Mouse (Mus musculus) stomach, embryonic 16.5 days (tissue): Measurements from ENCODE around the gene Mycbp. TPM values are rescaled to one million over a fixed set of nuclear protein-coding genes. Genes with fewer than 3 reads are reported as not detected.
"Not testable (repeated sequence)": the region's sequence is repeated elsewhere in the genome, so short reads cannot be mapped to it uniquely, and the experiment has no call there.

ENCODE experiments used
- ATAC-seq: fragments of 200-750 bp; cut with Nextera tagmentation; 2 replicates; pipeline ENCODE4 v1.8.0; 2017; ENCODE audit warnings: moderate number of reproducible peaks, moderate TSS enrichment; ENCODE audit not compliant: insufficient read depth, low FRiP score
- H3K27ac ChIP-seq: fragments of 300-500 bp; sonication (generic); 2 replicates; pipeline ENCODE4 v1.5.1; 2014; ENCODE audit warnings: low read length
- H3K27me3 ChIP-seq: fragments of 300-500 bp; sonication (generic); 2 replicates; pipeline ENCODE4 v1.6.1; 2014; ENCODE audit warnings: low read length, control low read depth, mixed read lengths; ENCODE audit not compliant: control insufficient read depth, insufficient read depth
- H3K36me3 ChIP-seq: fragments of 300-500 bp; sonication (generic); 2 replicates; pipeline ENCODE4 v1.6.1; 2014; ENCODE audit warnings: low read length; ENCODE audit not compliant: control insufficient read depth, insufficient read depth
- H3K4me1 ChIP-seq: fragments of 300-500 bp; sonication (generic); 2 replicates; pipeline ENCODE4 v1.6.1; 2014; ENCODE audit warnings: low read length, control low read depth, mixed read lengths; ENCODE audit not compliant: control insufficient read depth, insufficient read depth
- H3K4me2 ChIP-seq: fragments of 300-500 bp; sonication (generic); 2 replicates; pipeline ENCODE4 v1.6.1; 2014; ENCODE audit warnings: low read depth, low read length, mixed read lengths
- H3K4me3 ChIP-seq: fragments of 300-500 bp; sonication (generic); replicated peaks from 2 replicates; pipeline ENCODE4 v1.5.1; 2014; ENCODE audit warnings: mild to moderate bottlenecking, low read length
- H3K9ac ChIP-seq: fragments of 300-500 bp; sonication (generic); 2 replicates; pipeline ENCODE4 v1.6.1; 2014; ENCODE audit warnings: low read length
- H3K9me3 ChIP-seq: fragments of 300-500 bp; sonication (generic); replicated peaks from 2 replicates; pipeline ENCODE4 v1.6.1; 2016; ENCODE audit warnings: low read length, control low read depth; ENCODE audit not compliant: control insufficient read depth
- WGBS: fragments of 180-500 bp; shearing (Covaris S2); extraction: QIAGEN DNeasy Blood & Tissue Kit; methylation state at CpG from one replicate; pipeline ENCODE4 v1.1.7; 2014; 5-methylcytosine and 5-hydroxymethylcytosine counted together
- polyA plus RNA-seq: library from polyadenylated mRNA; unstranded; fragments of >200 nt; fragmentation: Nextera tagmentation; extraction: Ambion mirVana; gene quantifications from 2 replicates; pipeline ENCODE4 v1.2.1, GENCODE M21; 2015

Gene Mycbp
- polyA plus RNA-seq, 1 experiment from 2014 or later = 88.2 TPM

DNA sequence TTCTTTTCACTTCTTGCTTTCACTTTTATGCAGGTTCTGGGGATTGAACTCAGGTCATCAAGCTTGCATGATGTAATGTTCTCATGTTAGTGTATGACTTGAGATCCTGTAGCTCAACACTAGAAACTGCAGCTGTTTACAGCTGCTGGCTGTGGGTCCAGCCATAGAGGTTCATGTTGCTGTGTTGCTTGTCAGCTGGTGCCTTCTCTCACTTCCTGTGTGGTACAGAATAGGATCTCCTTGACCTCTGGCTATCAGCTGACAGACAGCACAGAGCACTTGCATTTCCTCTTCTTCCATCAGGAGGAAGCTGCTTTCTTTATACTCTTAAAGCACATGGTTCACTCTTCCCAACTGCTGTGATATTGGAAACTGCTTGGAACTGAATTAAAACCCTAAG, 23.3 kb downstream of the Mycbp start:
- Histone ChIP-seq H3K4me2 (no peak overlapping the region), H3K27me3 (no peaks in the 10 kb centered on the region), H3K27ac (no peak overlapping the region), H3K9me3 (no peaks in the 10 kb centered on the region), H3K4me1 (no peaks in the 10 kb centered on the region), H3K9ac (no peak overlapping the region), H3K36me3 (peaks cover 44% of the 10 kb centered on the region), H3K4me3 (no peak overlapping the region)
- no peak for ATAC-seq

DNA sequence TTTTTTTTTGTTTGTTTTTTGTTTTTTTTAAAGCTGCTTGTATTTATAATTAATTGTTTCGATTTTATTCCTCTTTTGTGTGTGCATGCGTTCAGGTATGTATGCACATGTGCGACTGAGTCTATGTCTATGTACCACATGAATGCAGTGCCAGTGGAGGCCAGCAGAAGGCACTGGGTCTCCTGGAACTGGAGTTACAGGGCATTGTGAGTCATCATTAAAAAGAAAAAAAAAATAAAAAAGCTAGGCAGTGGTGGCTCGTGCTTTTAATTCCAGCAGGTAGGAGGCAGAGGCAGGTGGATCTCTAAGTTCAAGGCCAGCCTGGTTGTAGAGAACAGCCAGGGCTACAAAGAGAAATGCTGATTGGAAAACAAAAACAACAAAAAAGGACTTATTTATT, 25.4 kb downstream of the Mycbp start:
- 90% methylated on average over 4 of the region's 4 CpGs for WGBS
- Histone ChIP-seq H3K9ac (no peak overlapping the region), H3K4me3 (no peak overlapping the region), H3K27ac (no peak overlapping the region), H3K36me3 (peaks cover 42% of the 10 kb centered on the region), H3K4me1 (no peaks in the 10 kb centered on the region), H3K9me3 (no peaks in the 10 kb centered on the region), H3K27me3 (no peaks in the 10 kb centered on the region), H3K4me2 (no peak overlapping the region)
- no peak for ATAC-seq

DNA sequence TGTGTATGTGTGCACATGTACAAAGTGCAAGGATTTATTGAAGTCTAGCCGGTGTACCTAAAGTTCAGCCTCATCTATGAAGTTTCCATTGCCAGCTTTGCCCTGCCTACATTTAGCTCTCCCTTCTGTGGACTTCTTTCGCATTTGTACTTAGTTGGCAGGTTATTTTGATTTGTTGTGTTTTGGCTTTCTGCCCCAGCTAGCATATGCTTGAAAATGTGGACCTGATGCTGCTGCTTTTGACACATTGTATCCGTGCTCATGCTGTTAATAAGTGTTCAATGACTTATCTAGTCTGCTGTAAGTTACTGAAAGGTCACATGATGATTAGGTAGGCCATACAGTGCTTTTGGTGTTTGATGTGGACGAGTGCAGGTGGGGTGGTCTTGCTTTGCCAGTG, 29.7 kb downstream of the Mycbp start:
- Histone ChIP-seq H3K4me1 (no peaks in the 10 kb centered on the region), H3K9ac (no peak overlapping the region), H3K27me3 (no peaks in the 10 kb centered on the region), H3K4me2 (no peak overlapping the region), H3K4me3 (no peak overlapping the region), H3K36me3 (peaks cover 32% of the 10 kb centered on the region), H3K9me3 (no peaks in the 10 kb centered on the region), H3K27ac (no peak overlapping the region)
- no peak for ATAC-seq
- 81% methylated on average over 4 of the region's 4 CpGs for WGBS

DNA sequence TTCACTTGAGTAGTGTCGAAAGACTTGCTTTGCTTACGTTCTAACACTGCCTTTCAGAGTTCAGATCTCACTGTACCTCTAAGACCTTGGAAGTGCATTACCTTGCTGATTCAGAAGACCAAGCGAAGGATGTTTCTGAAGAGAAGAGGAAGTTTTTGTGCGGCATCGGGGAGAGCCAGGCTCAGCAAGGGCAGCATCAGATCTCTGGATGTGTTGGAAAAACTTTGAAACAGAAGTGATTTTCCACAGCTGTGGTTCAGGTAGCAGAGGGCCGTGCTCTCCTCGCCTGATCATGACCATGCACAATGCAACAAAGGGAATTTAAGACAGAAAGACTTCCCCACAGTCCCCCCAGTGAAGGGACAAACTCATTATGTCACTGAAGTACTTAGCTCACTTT, 31.4 kb downstream of the Mycbp start:
- Histone ChIP-seq H3K36me3 (peaks cover 21% of the 10 kb centered on the region; the same call in 1 of the 2 replicates), H3K4me1 (no peaks in the 10 kb centered on the region)
- ATAC-seq = no peak

DNA sequence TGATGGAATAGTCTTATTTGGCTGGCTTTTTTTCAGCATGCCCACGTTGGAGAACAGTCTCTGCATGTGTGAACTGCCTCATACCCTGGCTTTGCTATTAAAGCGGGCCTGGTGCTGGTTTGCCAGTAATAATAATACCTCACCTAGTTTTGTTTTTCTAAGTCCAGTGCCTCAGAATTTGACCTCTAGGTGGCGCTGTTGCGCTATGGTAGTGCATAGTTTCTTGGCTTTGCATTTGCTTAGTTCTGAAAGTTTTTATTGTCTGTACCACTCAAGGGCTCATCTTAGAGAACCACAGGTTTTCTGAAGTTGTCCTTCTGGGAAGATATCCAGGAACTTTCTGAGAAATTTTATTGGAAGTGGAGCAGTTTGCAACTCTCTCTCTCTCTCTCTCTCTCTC, 35.2 kb downstream of the Mycbp start:
- no peak for ATAC-seq
- Histone ChIP-seq H3K36me3 (peaks cover 13% of the 10 kb centered on the region; the same call in 1 of the 2 replicates), H3K27ac (no peak overlapping the region), H3K4me3 (no peak overlapping the region), H3K27me3 (no peaks in the 10 kb centered on the region), H3K4me2 (no peak overlapping the region), H3K4me1 (no peaks in the 10 kb centered on the region), H3K9ac (no peak overlapping the region), H3K9me3 (no peaks in the 10 kb centered on the region)
- 7% methylated on average over 4 of the region's 4 CpGs for WGBS

More for the DNA sequence above, 31.4 kb downstream of the Mycbp start:
- Histone ChIP-seq H3K4me3 (no peak overlapping the region), H3K9ac (no peak overlapping the region), H3K4me2 (no peak overlapping the region), H3K9me3 (no peaks in the 10 kb centered on the region), H3K27me3 (no peaks in the 10 kb centered on the region), H3K27ac (no peak overlapping the region)
- 91% methylated on average over 7 of the region's 7 CpGs for WGBS

DNA sequence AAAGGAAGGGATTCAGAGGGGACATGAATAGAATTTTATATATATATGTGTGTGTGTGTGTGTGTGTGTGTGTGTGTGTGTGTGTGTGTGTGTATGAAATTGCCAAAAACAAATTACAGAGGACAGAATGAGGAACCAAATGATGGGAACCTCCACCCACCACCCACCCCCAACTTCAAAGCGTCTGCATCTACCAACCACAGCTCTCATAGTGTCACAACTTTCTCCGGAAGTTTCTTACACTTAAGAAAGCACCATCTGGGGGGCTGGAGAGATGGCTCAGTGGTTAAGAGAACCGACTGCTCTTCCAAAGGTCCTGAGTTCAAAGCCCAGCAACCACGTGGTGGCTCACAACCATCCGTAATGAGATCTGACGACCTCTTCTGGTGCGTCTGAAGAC, 36.2 kb downstream of the Mycbp start:
- H3K9me3 ChIP-seq, H3K4me2 ChIP-seq, H3K4me1 ChIP-seq, H3K9ac ChIP-seq, H3K27me3 ChIP-seq, H3K36me3 ChIP-seq, ATAC-seq, H3K4me3 ChIP-seq, H3K27ac ChIP-seq: not testable (repeated sequence)
- 69% methylated on average over 7 of the region's 7 CpGs for WGBS

DNA sequence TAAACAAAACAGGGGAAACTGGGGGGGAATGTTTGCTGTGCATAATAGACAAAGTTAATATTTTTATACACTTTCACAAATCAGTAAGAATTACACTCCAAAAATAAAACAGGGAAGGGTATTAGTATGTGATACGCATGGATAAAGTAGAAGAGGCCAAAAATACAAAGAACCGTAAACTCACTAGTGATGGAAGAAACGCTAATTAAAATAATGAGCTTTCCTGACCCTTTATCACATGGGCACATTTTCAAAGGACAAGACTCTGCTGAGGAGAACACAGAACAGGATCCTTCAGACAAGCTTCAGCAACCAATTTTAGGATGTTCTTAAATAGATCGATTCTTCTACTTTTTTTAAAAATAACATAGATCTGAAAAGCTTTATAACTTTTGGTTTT, 42.1 kb downstream of the Mycbp start:
- Histone ChIP-seq H3K9me3 (no peaks in the 10 kb centered on the region), H3K9ac (no peak overlapping the region), H3K4me1 (no peaks in the 10 kb centered on the region), H3K27ac (no peak overlapping the region), H3K27me3 (no peaks in the 10 kb centered on the region), H3K4me3 (no peak overlapping the region), H3K36me3 (no peaks in the 10 kb centered on the region), H3K4me2 (no peak overlapping the region)
- WGBS = 75% methylated on average over 4 of the region's 4 CpGs
- ATAC-seq = no peak

DNA sequence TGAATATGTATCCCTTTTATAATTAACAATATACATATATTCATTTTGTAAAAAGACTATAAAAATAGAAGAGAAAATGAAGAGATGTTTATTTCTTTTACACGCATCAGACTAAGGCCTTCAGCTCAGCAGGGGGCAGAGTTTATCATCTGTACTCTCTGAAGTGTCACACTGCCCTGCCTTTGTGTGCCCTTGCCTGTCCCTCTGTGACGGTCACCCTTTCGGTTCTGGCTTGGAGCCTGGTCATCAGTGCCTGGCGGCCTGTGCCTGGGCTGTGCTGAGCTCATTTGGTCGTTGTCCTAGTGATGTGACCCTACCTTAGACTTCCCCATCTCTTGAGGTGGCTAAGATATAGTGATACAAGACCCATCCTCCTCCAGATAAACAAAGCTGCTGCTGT, 42.5 kb downstream of the Mycbp start:
- WGBS = 52% methylated on average over 5 of the region's 5 CpGs
- no peak overlapping the region for H3K4me3 ChIP-seq
- H3K27me3 ChIP-seq = no peaks in the 10 kb centered on the region
- H3K9me3 ChIP-seq = no peaks in the 10 kb centered on the region
- no peak for ATAC-seq
- no peak overlapping the region for H3K4me2 ChIP-seq
- no peaks in the 10 kb centered on the region for H3K36me3 ChIP-seq
- no peak overlapping the region for H3K27ac ChIP-seq
- H3K4me1 ChIP-seq = no peaks in the 10 kb centered on the region
- H3K9ac ChIP-seq = no peak overlapping the region

DNA sequence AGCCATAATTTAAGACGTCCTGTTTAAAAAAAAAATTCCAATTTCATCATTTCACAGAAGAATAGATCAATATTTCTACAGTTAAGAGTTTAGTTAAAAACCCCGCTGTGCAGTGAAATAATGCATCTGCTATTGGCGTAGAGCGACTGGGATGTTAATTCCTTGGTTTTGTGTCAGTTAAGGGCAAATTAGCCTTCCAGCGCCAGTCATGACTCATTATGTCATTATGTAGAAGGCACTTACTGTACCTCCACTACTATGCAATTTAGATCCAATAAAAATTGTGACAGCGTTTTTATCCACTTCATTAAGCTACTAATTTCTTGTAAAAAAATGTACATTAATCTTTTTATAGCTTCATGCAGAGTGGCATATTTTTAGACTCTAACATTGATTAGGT, 44.3 kb downstream of the Mycbp start:
- no peaks in the 10 kb centered on the region for H3K27me3 ChIP-seq
- 70% methylated on average over 6 of the region's 6 CpGs for WGBS
- ATAC-seq = no peak

DNA sequence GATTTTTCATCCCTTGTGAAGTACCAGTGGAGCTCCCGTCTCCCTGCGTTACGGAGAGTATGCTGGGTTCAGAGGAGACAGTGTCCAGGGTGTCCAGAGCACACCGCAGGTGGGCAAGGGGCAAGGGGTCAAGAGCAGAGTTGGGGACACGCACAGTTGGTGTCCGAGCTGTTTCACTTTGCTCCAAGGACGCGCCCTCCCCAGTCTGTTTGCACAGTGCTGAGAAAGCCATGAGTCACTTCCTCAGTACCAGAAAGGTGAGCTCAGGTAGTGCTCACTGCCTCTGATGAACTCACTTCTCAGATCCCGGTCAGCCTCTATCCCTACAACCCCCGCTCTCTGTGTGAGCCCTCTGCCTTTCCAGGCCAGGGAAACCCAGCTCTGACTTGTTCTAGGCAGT, 45.0 kb downstream of the Mycbp start:
- ATAC-seq = peak; percentile 79; the same call in 1 of the 2 replicates
- Histone ChIP-seq H3K4me3 (no peak overlapping the region; the same call in 1 of the 2 replicates), H3K27me3 (no peaks in the 10 kb centered on the region), H3K4me1 (no peaks in the 10 kb centered on the region), H3K4me2 (peak overlapping the region; percentile 26; the same call in 1 of the 2 replicates), H3K36me3 (no peaks in the 10 kb centered on the region), H3K27ac (no peak overlapping the region), H3K9ac (no peak overlapping the region), H3K9me3 (no peaks in the 10 kb centered on the region)
- 59% methylated on average over 10 of the region's 10 CpGs for WGBS

More for the DNA sequence above, 44.3 kb downstream of the Mycbp start:
- Histone ChIP-seq H3K36me3 (no peaks in the 10 kb centered on the region), H3K4me3 (no peak overlapping the region), H3K4me1 (no peaks in the 10 kb centered on the region), H3K9ac (no peak overlapping the region), H3K27ac (no peak overlapping the region), H3K4me2 (no peak overlapping the region), H3K9me3 (no peaks in the 10 kb centered on the region)
